Mouse (Mus musculus) lung, adult 2 months (tissue): ENCODE results near the gene Map4k5. TPM values are rescaled to one million over a fixed set of nuclear protein-coding genes. Genes with fewer than 3 reads are reported as not detected.
A peak's percentile ranks its signal among the peaks of the same experiment; 100 is the strongest.

Source experiments
- DNase-seq: peaks from one replicate; pipeline ENCODE4 v3.0.0; 2022
- H3K4me1 ChIP-seq: fragments of 200-500 bp; 2 replicates; pipeline ENCODE4 v1.6.1; 2011; ENCODE audit warnings: low read length; ENCODE audit not compliant: control insufficient read depth, insufficient read depth
- H3K4me3 ChIP-seq: fragments of 200-500 bp; replicated peaks from 2 replicates; pipeline ENCODE3; 2011; ENCODE audit warnings: low read depth, mild to moderate bottlenecking, control low read depth, low read length; ENCODE audit errors: extremely low read depth
- CTCF ChIP-seq: fragments of 200-500 bp; IDR thresholded peaks from 2 replicates; pipeline ENCODE4 v1.5.1; 2011; ENCODE audit warnings: mild to moderate bottlenecking, low read length, control low read depth; ENCODE audit not compliant: insufficient read depth
- POLR2A ChIP-seq: fragments of 200-500 bp; IDR thresholded peaks from 2 replicates; pipeline ENCODE4 v1.6.1; 2011; ENCODE audit warnings: low read depth, mild to moderate bottlenecking, control low read depth, low read length, borderline replicate concordance; ENCODE audit errors: extremely low read depth
- WGBS: fragments of 180-500 bp; shearing (Covaris S2); methylation state at CpG from one replicate; pipeline ENCODE4 v1.1.7; 2018; 5-methylcytosine and 5-hydroxymethylcytosine counted together
- polyA plus RNA-seq: library from polyadenylated mRNA; depleted of rRNA; stranded (reverse); fragments of >200 nt; gene quantifications from 2 replicates; pipeline ENCODE4 v1.2.3, GENCODE M21; 2012; rRNA removed

Gene Map4k5
- 11.4 and 16.6 TPM in 2 replicates for polyA plus RNA-seq

DNA sequence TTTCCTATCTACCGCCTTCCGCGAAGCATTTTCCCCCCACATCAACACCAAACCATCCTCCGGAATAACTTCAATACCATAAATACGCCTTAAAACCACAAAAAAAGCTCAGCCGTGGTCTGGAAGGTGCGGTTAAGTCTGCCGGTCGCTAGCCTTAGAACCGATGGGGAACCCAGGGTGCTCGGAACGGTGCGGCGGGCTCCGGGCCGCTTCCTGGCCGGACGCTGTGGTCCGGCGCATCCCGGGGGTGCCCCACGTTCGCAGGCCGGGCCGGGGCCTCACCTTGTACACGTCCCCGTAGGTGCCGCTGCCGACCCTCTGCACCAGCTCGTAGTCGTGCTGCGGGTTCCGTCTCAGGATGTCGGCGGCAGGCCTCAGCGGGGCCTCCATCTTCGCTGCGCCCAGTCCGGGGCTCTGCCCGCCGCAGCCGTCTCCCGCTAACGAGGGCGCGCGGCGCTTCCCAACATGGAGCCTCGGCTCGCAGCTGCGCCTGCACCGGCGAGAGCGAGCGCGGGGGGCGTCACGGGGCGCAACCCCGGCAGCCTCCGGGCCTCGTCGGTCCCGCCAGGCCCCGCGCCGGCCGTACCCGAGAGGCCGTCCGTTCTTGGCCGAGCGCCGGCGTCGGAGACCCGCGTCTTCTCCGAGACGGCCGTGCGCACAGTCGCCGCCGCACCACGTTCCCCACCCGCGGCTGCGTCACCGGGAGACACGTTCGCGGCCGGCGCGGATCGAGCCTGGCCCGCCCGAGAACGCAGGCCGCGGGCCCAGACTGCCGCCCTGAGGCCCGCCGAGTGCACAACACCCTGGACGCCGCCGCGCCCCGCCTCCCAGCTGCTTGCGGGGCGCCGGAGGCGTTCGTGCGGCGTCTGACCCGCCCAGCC, at the start of gene Map4k5, which contains the start of gene Atl1:
Gene Map4k5 (minus strand): TSS at position 830 of the 881 bp plus-strand sequence.
Gene Atl1 (plus strand): TSS at position 244 of the 881 bp plus-strand sequence.
- TF ChIP-seq CTCF (peak; percentile 19; the same call in 1 of the 2 replicates), POLR2A (peak; percentile 49; the same call in 1 of the 2 replicates)
- H3K4me3 ChIP-seq, result peak within 1 kb of the TSS; percentile 98
- WGBS, result 1% methylated on average over 117 of the region's 118 CpGs
- H3K4me1 ChIP-seq, result peaks cover 10% of the 10 kb centered on the region
- peak; percentile 85 for DNase-seq

- H3K4me1 ChIP-seq, result no peaks in the 10 kb centered on the region
- DNase-seq, result no peak
- no peak overlapping the region for H3K4me3 ChIP-seq
- 52% methylated on average over 1 of the region's 1 CpGs for WGBS
- TF ChIP-seq CTCF (no peak), POLR2A (no peak)
These were observed 48.8 kb upstream of the Map4k5 start for GRCm38 (mm10) chr12:69941655-69942329.

DNA sequence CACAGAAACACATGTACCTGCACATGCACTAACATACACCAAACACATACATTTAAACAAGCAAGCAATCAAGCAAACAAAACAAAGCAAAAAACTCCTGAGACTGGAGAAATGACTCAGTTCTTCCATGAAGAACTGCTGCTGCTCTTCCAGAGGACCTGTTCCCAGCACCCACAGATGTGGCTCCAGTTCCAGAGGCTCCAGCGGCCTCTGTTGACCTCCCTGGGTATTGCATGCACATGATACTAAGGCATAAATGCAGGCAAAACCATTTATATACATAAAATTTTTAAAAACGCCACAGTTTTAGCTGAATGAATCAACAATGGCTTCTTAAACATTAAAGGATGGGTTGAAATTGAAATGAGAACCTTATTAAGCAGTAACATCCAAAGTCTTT, 46.3 kb upstream of the Map4k5 start:
- TF ChIP-seq POLR2A, result no peak
- no peak for TF ChIP-seq CTCF
- no peak overlapping the region for H3K4me3 ChIP-seq
- WGBS, result 67% methylated on average over 2 of the region's 2 CpGs
- no peaks in the 10 kb centered on the region for H3K4me1 ChIP-seq
- DNase-seq, result no peak

DNA sequence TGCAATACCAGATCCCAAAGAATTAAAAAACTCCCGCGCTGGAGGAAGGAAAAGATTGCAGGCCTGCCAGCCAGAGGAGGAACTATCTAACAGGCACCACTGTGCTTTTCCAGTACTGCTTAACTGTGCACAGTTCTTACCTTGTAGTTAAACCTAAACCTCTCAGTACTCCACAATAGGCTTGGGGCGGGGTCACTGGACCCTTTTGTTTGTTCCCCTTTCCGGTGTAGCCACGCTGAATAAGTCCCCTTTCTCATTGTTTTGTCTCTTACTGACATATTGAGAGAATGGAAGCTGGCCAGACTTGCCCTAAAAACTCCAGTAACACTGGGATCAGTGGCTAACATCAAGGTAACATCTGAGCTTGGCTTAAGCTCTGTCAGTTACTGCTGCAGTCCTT, 44.7 kb upstream of the Map4k5 start:
- 64% methylated on average over 5 of the region's 5 CpGs for WGBS
- TF ChIP-seq POLR2A (no peak), CTCF (no peak)
- DNase-seq, result no peak

DNA sequence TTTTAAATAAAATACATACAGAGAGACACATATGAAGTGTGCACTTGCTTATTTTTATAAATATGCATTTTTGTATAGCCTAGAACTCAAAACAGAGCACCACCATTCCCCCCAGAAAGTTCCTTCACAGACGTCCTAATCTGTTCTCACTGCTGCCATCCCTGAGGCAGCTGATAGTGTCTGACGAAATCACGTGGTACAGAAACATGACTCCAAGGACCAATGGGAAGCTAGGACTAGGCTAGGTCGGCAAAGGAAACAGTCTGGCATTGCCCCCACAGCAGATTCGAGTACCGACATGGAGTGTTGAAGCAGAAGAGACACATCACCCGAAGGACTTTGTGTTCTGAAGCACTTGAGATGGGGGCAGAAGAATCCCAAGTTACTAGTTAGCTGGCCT, 33.7 kb upstream of the Map4k5 start:
- no peak overlapping the region for H3K4me3 ChIP-seq
- TF ChIP-seq POLR2A (no peak), CTCF (no peak)
- WGBS, result 54% methylated on average over 7 of the region's 7 CpGs
- no peak for DNase-seq
- no peaks in the 10 kb centered on the region for H3K4me1 ChIP-seq

More for the DNA sequence above, 44.7 kb upstream of the Map4k5 start:
- Histone ChIP-seq H3K4me1 (no peaks in the 10 kb centered on the region), H3K4me3 (no peak overlapping the region)

DNA sequence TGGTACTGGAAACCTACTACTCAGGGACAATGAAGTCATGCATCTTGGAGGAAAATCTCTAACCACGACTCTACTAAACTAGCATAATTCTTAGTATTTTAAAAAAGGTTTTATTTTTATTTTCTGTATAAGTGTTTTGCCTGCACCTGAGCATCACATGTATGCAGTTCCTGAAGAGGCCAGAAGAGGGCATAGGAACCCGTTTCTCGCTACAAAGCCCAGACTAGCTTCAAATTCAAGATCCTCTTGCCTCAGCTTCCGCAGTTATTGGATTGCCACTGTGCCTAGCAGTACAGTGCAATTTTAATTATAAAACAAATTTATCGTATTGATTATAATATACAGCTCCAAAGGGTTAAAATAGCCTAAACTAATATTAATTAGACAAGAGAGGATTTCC, 31.0 kb upstream of the Map4k5 start:
- H3K4me1 ChIP-seq, result no peaks in the 10 kb centered on the region
- H3K4me3 ChIP-seq, result no peak overlapping the region
- TF ChIP-seq CTCF (peak; percentile 53; the same call in 1 of the 2 replicates), POLR2A (no peak)
- no peak for DNase-seq
- WGBS, result 13% methylated on average over 5 of the region's 5 CpGs

- 53% methylated on average over 3 of the region's 3 CpGs for WGBS
- DNase-seq, result no peak
- no peak overlapping the region for H3K4me3 ChIP-seq
- H3K4me1 ChIP-seq, result no peaks in the 10 kb centered on the region
- TF ChIP-seq POLR2A (no peak), CTCF (no peak)
These were observed 30.6 kb upstream of the Map4k5 start for GRCm38 (mm10) chr12:69923603-69924002.

GRCm38 (mm10) chr12:69923128-69923527, 30.1 kb upstream of the Map4k5 start:
- no peak for DNase-seq
- TF ChIP-seq POLR2A (no peak), CTCF (no peak)
- Histone ChIP-seq H3K4me3 (no peak overlapping the region), H3K4me1 (no peaks in the 10 kb centered on the region)
- WGBS, result 86% methylated on average over 3 of the region's 3 CpGs

GRCm38 (mm10) chr12:69922099-69922498, 29.1 kb upstream of the Map4k5 start:
- DNase-seq, result no peak
- WGBS, result 64% methylated on average over 1 of the region's 1 CpGs
- H3K4me3 ChIP-seq, result no peak overlapping the region
- TF ChIP-seq CTCF (no peak), POLR2A (no peak)
- no peaks in the 10 kb centered on the region for H3K4me1 ChIP-seq
